Mouse (Mus musculus) neural tube, embryonic 14.5 days (tissue): ENCODE results near the gene BC035947. TPM values are rescaled to one million over a fixed set of nuclear protein-coding genes. Genes with fewer than 3 reads are reported as not detected.
"Not testable (repeated sequence)": the region's sequence is repeated elsewhere in the genome, so short reads cannot be mapped to it uniquely, and the experiment has no call there.

ENCODE experiments used
- ATAC-seq: fragments of 200-750 bp; cut with Nextera tagmentation; 2 replicates; pipeline ENCODE4 v1.8.0; 2017; ENCODE audit warnings: low read depth, mild to moderate bottlenecking, moderate TSS enrichment, moderate library complexity
- H3K27ac ChIP-seq: fragments of 300-500 bp; sonication (generic); 2 replicates; pipeline ENCODE4 v1.5.1; 2014; ENCODE audit warnings: low read depth, mild to moderate bottlenecking, control low read depth, low read length, moderate library complexity, mixed read lengths
- H3K27me3 ChIP-seq: fragments of 300-500 bp; sonication (generic); 2 replicates; pipeline ENCODE4 v1.6.1; 2014; ENCODE audit warnings: low read length; ENCODE audit not compliant: control insufficient read depth, insufficient read depth
- H3K36me3 ChIP-seq: fragments of 300-500 bp; sonication (generic); 2 replicates; pipeline ENCODE4 v1.6.1; 2014; ENCODE audit warnings: low read length, mixed read lengths; ENCODE audit not compliant: control insufficient read depth, insufficient read depth
- H3K4me1 ChIP-seq: fragments of 300-500 bp; sonication (generic); 2 replicates; pipeline ENCODE4 v1.6.1; 2014; ENCODE audit warnings: low read length; ENCODE audit not compliant: control insufficient read depth, insufficient read depth
- H3K4me2 ChIP-seq: fragments of 300-500 bp; sonication (generic); 2 replicates; pipeline ENCODE4 v1.6.1; 2014; ENCODE audit warnings: mild to moderate bottlenecking, low read depth, low read length, control low read depth
- H3K4me3 ChIP-seq: fragments of 300-500 bp; sonication (generic); 2 replicates; pipeline ENCODE4 v1.5.1; 2014; ENCODE audit warnings: low read depth, low read length, control low read depth, mixed read lengths
- H3K9ac ChIP-seq: fragments of 300-500 bp; sonication (generic); replicated peaks from 2 replicates; pipeline ENCODE4 v1.6.1; 2014; ENCODE audit warnings: low read depth, mild to moderate bottlenecking, control low read depth, low read length, mixed read lengths
- H3K9me3 ChIP-seq: fragments of 300-500 bp; sonication (generic); 2 replicates; pipeline ENCODE4 v1.6.1; 2016; ENCODE audit warnings: low read length; ENCODE audit not compliant: control insufficient read depth
- WGBS: fragments of 180-500 bp; shearing (Covaris S2); extraction: QIAGEN DNeasy Blood & Tissue Kit; methylation state at CpG from one replicate; pipeline ENCODE4 v1.1.7; 2014; 5-methylcytosine and 5-hydroxymethylcytosine counted together
- polyA plus RNA-seq: library from polyadenylated mRNA; unstranded; fragments of >200 nt; fragmentation: Nextera tagmentation; extraction: Ambion mirVana; gene quantifications from 2 replicates; pipeline ENCODE4 v1.2.1, GENCODE M21; 2014

BC035947 gene
- polyA plus RNA-seq, 1 experiment from 2014 or later, result 1.4 TPM

GRCm38 (mm10) chr1:78512756-78513155, 798 bp upstream of the BC035947 start:
- H3K4me1 ChIP-seq, result no peaks in the 10 kb centered on the region
- H3K4me2 ChIP-seq, result no peak overlapping the region
- H3K36me3 ChIP-seq, result no peaks in the 10 kb centered on the region
- H3K9me3 ChIP-seq, result no peaks in the 10 kb centered on the region
- no peak overlapping the region for H3K27ac ChIP-seq
- no peak for ATAC-seq
- 77% methylated on average over 8 of the region's 8 CpGs for WGBS
- no peaks in the 10 kb centered on the region for H3K27me3 ChIP-seq
- H3K4me3 ChIP-seq, result no peak overlapping the region
- H3K9ac ChIP-seq, result no peak overlapping the region

DNA sequence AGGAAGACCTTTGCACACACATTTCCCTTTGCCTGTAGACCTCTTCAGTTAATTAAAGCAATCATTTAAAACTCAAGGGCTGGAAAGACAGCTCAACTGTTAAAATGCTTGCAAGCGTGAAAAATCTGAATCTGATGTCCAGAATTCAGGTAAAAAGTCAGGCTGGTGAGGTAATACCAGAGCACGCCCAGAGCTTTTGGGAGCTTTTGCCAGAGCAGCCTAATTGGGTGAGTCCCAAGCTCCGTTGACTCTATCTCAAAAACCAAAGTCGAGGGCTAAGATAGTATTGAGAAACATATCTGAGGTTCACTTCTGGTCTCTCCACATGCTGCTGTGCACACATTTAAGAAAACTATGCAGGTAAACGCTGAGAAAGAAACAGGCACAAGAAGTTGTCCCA, 1.1 kb downstream of the BC035947 start, which contains the start of gene Mogat1:
Gene Mogat1 (plus strand): TSS at position 130 of the 400 bp plus-strand sequence.
- Histone ChIP-seq H3K9me3 (no peaks in the 10 kb centered on the region), H3K27me3 (no peaks in the 10 kb centered on the region), H3K27ac (no peak within 1 kb of the TSS), H3K4me2 (peak within 1 kb of the TSS; percentile 52), H3K9ac (peak within 1 kb of the TSS; percentile 54), H3K36me3 (no peaks in the 10 kb centered on the region), H3K4me3 (peak within 1 kb of the TSS; percentile 28), H3K4me1 (no peaks in the 10 kb centered on the region)
- ATAC-seq, result no peak
- 81% methylated on average over 5 of the region's 5 CpGs for WGBS

DNA sequence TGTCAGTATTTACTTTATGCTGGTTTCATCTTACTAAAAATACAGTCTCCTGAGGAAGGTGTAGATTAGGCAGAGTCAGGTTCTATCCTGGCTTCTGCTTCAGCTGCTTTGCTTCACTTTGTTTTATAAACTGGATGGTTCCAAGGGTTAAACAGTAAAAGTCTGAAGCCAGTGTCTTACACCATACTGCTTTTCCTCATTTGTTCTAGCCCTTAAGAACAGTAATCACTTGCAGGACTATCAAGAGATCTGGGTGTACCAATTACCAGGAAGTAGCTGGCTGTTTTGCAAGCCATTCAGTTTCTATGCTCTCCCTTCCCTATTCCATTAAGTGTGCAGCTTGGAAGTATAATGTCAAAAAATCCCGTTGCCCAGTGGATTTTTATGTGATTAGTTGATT, 4.8 kb downstream of the BC035947 start:
- Histone ChIP-seq H3K27ac (no peak overlapping the region), H3K4me3 (no peak overlapping the region), H3K9me3 (no peaks in the 10 kb centered on the region), H3K4me2 (no peak overlapping the region), H3K36me3 (no peaks in the 10 kb centered on the region), H3K9ac (no peak overlapping the region), H3K27me3 (no peaks in the 10 kb centered on the region), H3K4me1 (no peaks in the 10 kb centered on the region)
- 53% methylated on average over 1 of the region's 1 CpGs for WGBS
- ATAC-seq, result no peak

DNA sequence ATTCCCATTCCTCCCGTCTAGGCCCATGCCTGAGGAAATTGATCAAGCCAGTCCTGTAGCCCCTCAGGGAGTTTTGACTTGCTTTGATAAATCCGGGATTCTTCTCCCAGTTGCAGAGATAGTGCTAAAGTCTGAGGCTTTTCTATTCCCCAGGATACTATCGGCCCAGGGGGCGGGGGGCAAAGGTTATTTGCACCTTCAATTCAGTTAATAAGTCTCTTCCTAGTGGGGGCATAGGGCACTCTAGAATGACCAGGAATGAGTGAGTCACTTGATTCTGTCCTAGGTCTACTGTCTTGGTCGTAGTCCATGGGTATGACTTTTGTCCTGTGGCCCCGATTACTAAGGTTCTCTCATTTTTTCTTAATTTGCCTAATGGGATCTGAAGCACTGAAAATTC, 9.4 kb downstream of the BC035947 start:
- Histone ChIP-seq H3K4me1 (no peaks in the 10 kb centered on the region), H3K9me3 (no peaks in the 10 kb centered on the region), H3K36me3 (no peaks in the 10 kb centered on the region), H3K4me3 (no peak overlapping the region), H3K9ac (no peak overlapping the region), H3K27me3 (no peaks in the 10 kb centered on the region), H3K27ac (no peak overlapping the region), H3K4me2 (no peak overlapping the region)
- WGBS, result 94% methylated on average over 6 of the region's 6 CpGs
- no peak for ATAC-seq

DNA sequence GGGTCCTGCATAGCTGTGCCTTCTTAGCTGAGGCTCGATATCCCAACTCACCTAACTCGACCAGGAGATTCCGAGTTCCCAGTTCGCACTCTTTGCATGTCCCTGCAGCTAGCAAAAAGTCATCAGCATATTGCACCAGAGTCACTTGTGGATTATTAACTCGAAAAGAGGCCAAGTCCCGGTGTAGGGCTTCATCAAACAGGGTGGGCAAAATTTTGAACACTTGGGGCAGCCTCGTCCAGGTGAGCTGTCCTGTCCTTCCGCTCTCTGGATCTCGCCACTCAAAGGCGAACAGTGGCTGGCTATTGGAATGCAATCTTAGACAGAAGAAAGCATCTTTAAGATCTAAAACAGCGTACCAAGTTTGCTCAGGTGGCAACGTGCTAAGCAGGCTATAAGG, 10.1 kb downstream of the BC035947 start:
- not testable (repeated sequence) for ATAC-seq, H3K36me3 ChIP-seq, H3K9me3 ChIP-seq, H3K4me2 ChIP-seq, H3K27ac ChIP-seq, H3K9ac ChIP-seq, H3K27me3 ChIP-seq, H3K4me3 ChIP-seq, H3K4me1 ChIP-seq
- WGBS, result 92% methylated on average over 12 of the region's 12 CpGs

DNA sequence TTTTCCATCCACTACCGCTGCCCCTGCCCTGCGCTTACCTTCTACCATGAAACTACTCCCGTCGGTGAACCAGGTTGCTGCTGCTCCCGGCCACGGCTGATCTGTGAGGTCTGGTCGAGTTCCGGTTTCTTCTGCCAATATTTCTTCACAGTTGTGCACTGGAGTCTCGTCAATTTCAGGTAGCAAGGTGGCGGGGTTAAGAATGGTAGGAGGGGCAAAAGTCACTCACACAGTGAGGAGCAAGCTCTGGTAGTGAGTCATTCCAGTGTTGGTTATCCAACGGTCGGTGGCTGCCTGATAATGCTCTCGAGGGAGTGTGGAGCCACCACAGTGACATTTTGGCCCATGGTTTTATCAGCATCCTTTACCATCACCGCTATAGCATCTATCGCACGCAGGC, 10.9 kb downstream of the BC035947 start:
- Histone ChIP-seq H3K27ac (no peak overlapping the region), H3K9ac (no peak overlapping the region), H3K27me3 (no peaks in the 10 kb centered on the region), H3K4me1 (no peaks in the 10 kb centered on the region), H3K36me3 (no peaks in the 10 kb centered on the region), H3K9me3 (no peaks in the 10 kb centered on the region), H3K4me3 (no peak overlapping the region), H3K4me2 (no peak overlapping the region)
- WGBS, result 94% methylated on average over 16 of the region's 16 CpGs
- no peak for ATAC-seq

DNA sequence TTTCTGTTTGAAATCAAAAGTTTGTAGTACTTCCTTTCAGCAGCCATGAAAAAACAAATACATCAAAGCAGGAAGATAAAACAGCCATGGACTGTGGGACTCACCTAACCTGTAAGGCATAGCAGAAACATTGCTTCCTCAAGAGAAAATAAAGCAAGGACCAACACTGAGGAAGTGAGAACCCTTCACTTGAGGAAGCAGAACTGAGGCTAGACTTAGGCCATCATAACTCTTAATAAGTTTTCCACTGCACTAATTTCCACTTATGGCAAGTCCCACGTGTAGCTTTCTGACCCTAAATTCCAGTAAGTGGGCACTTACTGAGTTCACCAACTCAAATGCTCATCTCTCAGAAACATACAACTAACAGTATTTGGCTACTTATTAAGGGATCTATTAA, 21.8 kb downstream of the BC035947 start:
- Histone ChIP-seq H3K36me3 (no peaks in the 10 kb centered on the region), H3K9ac (no peak overlapping the region), H3K4me1 (peaks cover 10% of the 10 kb centered on the region), H3K27ac (no peak overlapping the region), H3K27me3 (no peaks in the 10 kb centered on the region), H3K4me3 (no peak overlapping the region), H3K4me2 (no peak overlapping the region), H3K9me3 (no peaks in the 10 kb centered on the region)
- 80% methylated on average over 1 of the region's 1 CpGs for WGBS
- no peak for ATAC-seq

GRCm38 (mm10) chr1:78488752-78489492, 23.0 kb downstream of the BC035947 start, which contains the start of gene Farsb:
TSS of gene Farsb (minus strand) at chr1:78488897.
- Histone ChIP-seq H3K27ac (peak within 1 kb of the TSS; percentile 49; the same call in 1 of the 2 replicates), H3K36me3 (no peaks in the 10 kb centered on the region), H3K4me2 (peak within 1 kb of the TSS; percentile 75), H3K27me3 (no peaks in the 10 kb centered on the region), H3K9me3 (no peaks in the 10 kb centered on the region), H3K4me1 (peaks cover 10% of the 10 kb centered on the region), H3K4me3 (peak within 1 kb of the TSS; percentile 82), H3K9ac (peak within 1 kb of the TSS; percentile 76)
- WGBS, result under 1% methylated on average over 31 of the region's 31 CpGs
- peak; percentile 97 for ATAC-seq

GRCm38 (mm10) chr1:78488427-78488751, 23.6 kb downstream of the BC035947 start:
- H3K4me3 ChIP-seq, result peak overlapping the region; percentile 82
- H3K4me2 ChIP-seq, result peak overlapping the region; percentile 75
- H3K9ac ChIP-seq, result peak overlapping the region; percentile 76
- no peaks in the 10 kb centered on the region for H3K9me3 ChIP-seq
- ATAC-seq, result no peak
- H3K36me3 ChIP-seq, result no peaks in the 10 kb centered on the region
- H3K27me3 ChIP-seq, result no peaks in the 10 kb centered on the region
- peaks cover 10% of the 10 kb centered on the region for H3K4me1 ChIP-seq
- 0% methylated on average over 28 of the region's 28 CpGs for WGBS
- H3K27ac ChIP-seq, result peak overlapping the region; percentile 49; the same call in 1 of the 2 replicates
